Comparison of ENCODE assay signal across 19 mouse cellular contexts in genomic region chr5:107915280-107915679, GRCm38 (mm10).
"Had no signal": no experiment of that assay in that cellular context is flagged by ENCODE, and none has a peak within 500 bp of the region (broad histone marks: within the 10 kb centered on the region; RNA-seq: fewer than 3 reads in every experiment).

No protein-coding gene starts in this region.

- H3K9ac ChIP-seq: limb, embryonic 13.5 days; liver, embryonic 12.5 days; liver, embryonic 15.5 days; lung, embryonic 15.5 days had no signal

- ATAC-seq: intestine, postnatal 0 days; liver, embryonic 12.5 days; midbrain, embryonic 16.5 days had no signal

- H3K36me3 ChIP-seq: liver, embryonic 15.5 days; lung, embryonic 15.5 days had no signal

- H3K9me3 ChIP-seq: limb, embryonic 10.5 days; limb, embryonic 13.5 days; liver, embryonic 12.5 days; liver, embryonic 15.5 days; lung, embryonic 15.5 days had no signal

- H3K4me2 ChIP-seq: limb, embryonic 13.5 days; liver, embryonic 12.5 days; liver, embryonic 15.5 days; lung, embryonic 15.5 days; midbrain, embryonic 11.5 days had no signal

- H3K4me3 ChIP-seq: layer of hippocampus, adult 2 months; limb, embryonic 10.5 days; limb, embryonic 13.5 days; liver, embryonic 12.5 days; liver, embryonic 15.5 days; lung, embryonic 15.5 days had no signal

- DNase-seq: kidney, adult 2 months; kidney, postnatal 25 days; layer of hippocampus, adult 9-11 months; liver; lung, adult 18-20 months; lung, postnatal 10 days; lung, postnatal 4 days; thymus, adult 18-20 months; thymus, postnatal 36 days had no signal

- H3K27ac ChIP-seq: kidney, postnatal 0 days; layer of hippocampus, adult 2 months; limb, embryonic 10.5 days; limb, embryonic 13.5 days; liver, embryonic 12.5 days; liver, embryonic 15.5 days; lung, embryonic 15.5 days had no signal

- H3K27me3 ChIP-seq: limb, embryonic 13.5 days; liver, embryonic 12.5 days; liver, embryonic 15.5 days; lung, embryonic 15.5 days had no signal

- H3K4me1 ChIP-seq: limb, embryonic 10.5 days; limb, embryonic 13.5 days; liver, embryonic 12.5 days; liver, embryonic 15.5 days; lung, embryonic 15.5 days had no signal
